Mouse (Mus musculus) CD8-positive naive resting alpha-beta T cell, adult 2 months (primary cell): ENCODE results near the gene Gm21560.
A peak's percentile ranks its signal among the peaks of the same experiment; 100 is the strongest.
"Not testable (repeated sequence)": the region's sequence is repeated elsewhere in the genome, so short reads cannot be mapped to it uniquely, and the experiment has no call there.

ENCODE experiments used
- DNase-seq, 2 experiments: peaks; one replicate each; pipeline ENCODE4 v3.0.0; 2022; ENCODE audit warnings: low read depth in 2 of 2, low spot score in 2 of 2

Gm21560 gene

DNA sequence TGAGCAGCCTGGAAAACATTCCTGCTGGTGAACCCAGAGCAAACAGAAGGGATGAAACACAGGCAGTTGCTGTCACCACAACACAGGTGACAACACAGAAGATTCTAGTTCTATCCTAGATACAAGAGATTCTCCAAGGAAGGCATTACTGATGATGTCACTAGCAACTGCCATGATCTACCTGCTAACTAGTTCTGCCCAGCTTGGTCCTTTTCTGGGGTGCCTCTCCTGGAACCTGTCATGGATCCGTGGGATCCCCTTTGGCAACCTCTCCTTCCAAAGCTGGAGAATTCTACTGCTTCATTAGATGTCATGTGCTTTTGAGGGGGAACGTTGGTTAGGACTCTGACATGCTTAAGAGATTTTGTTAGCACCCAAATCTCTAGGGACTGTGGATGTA is at the start of gene Gm21560:
Gm21560 (minus strand) TSS at position 101 of the 400 bp plus-strand sequence.
- DNase-seq, result not testable (repeated sequence)

DNA sequence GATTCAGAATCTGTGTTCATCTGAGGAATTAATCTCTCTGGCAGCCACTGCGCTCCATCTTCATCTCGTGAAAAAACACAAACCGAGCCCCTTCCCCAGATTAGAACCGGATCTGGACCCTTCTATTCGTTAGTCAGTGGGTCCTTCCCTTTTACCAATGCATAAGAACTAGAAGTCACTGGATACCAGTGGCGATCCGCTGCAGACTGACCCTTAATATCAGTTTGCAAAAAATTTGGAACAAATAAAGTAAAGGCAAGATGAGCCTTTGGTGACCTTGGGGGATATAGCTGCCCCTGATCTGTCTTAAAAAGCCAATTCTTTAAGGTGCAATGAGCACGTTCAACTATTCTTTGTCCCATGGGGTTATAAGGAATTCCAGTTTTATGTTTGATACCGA is 55.6 kb downstream of the Gm21560 start:
- DNase-seq, result peak in 1 of 2 experiments; percentile 0

- not testable (repeated sequence) for DNase-seq
These were observed 58.0 kb downstream of the Gm21560 start for GRCm38 (mm10) chr14:6161085-6161484.
